Mouse (Mus musculus) embryo, embryonic 11 days (tissue): ENCODE measurements around the gene Atp2c1.

Experiments used
- DNase-seq: peaks from one replicate; pipeline ENCODE4 v3.0.0-alpha.2; 2015

Atp2c1 gene

GRCm38 (mm10) chr9:105363520-105364231 lies 163.4 kb downstream of the Atp2c1 start:
- no peak for DNase-seq

- DNase-seq, result no peak
Measured at GRCm38 (mm10) chr9:105362181-105362580, 164.9 kb downstream of the Atp2c1 start.
